Mouse (Mus musculus) embryonic facial prominence, embryonic 11.5 days (tissue): ENCODE results near the gene Kif1c. TPM values are rescaled to one million over a fixed set of nuclear protein-coding genes. Genes with fewer than 3 reads are reported as not detected.
A peak's percentile ranks its signal among the peaks of the same experiment; 100 is the strongest.

ENCODE experiments used
- ATAC-seq: fragments of 200-750 bp; cut with Nextera tagmentation; replicated peaks from 2 replicates; pipeline ENCODE4 v1.8.0; 2017; ENCODE audit warnings: low read depth; ENCODE audit not compliant: insufficient number of reproducible peaks, low FRiP score, low TSS enrichment
- DNase-seq: peaks from one replicate; pipeline ENCODE4 v3.0.0-alpha.2; 2015; ENCODE audit warnings: low spot score
- H3K27ac ChIP-seq: fragments of 300-500 bp; sonication (generic); replicated peaks from 2 replicates; pipeline ENCODE4 v1.5.1; 2014; ENCODE audit warnings: mild to moderate bottlenecking, low read depth, low read length, control low read depth
- H3K27me3 ChIP-seq: fragments of 300-500 bp; sonication (generic); 2 replicates; pipeline ENCODE4 v1.6.1; 2014; ENCODE audit warnings: mild to moderate bottlenecking, low read length, moderate library complexity, mixed read lengths; ENCODE audit not compliant: control insufficient read depth, insufficient read depth
- H3K36me3 ChIP-seq: fragments of 300-500 bp; sonication (generic); replicated peaks from 2 replicates; pipeline ENCODE4 v1.6.1; 2014; ENCODE audit warnings: low read depth, mild to moderate bottlenecking, low read length, moderate library complexity, mixed read lengths; ENCODE audit not compliant: control insufficient read depth, insufficient read depth
- H3K4me1 ChIP-seq: fragments of 300-500 bp; sonication (generic); 2 replicates; pipeline ENCODE4 v1.6.1; 2014; ENCODE audit warnings: low read length, mixed read lengths; ENCODE audit not compliant: control insufficient read depth, insufficient read depth
- H3K4me2 ChIP-seq: fragments of 300-500 bp; sonication (generic); 2 replicates; pipeline ENCODE4 v1.6.1; 2014; ENCODE audit warnings: low read depth, mild to moderate bottlenecking, control low read depth, low read length, moderate library complexity
- H3K4me3 ChIP-seq: fragments of 300-500 bp; sonication (generic); 2 replicates; pipeline ENCODE4 v1.5.1; 2014; ENCODE audit warnings: low read depth, low read length, control low read depth
- H3K9ac ChIP-seq: fragments of 300-500 bp; sonication (generic); replicated peaks from 2 replicates; pipeline ENCODE4 v1.6.1; 2014; ENCODE audit warnings: mild to moderate bottlenecking, control low read depth, low read length
- H3K9me3 ChIP-seq: fragments of 300-500 bp; sonication (generic); replicated peaks from 2 replicates; pipeline ENCODE4 v1.6.1; 2016; ENCODE audit warnings: mild to moderate bottlenecking, low read length, inconsistent platforms, mixed read lengths; ENCODE audit not compliant: control insufficient read depth
- WGBS: fragments of 180-500 bp; shearing (Covaris S2); extraction: QIAGEN DNeasy Blood & Tissue Kit; methylation state at CpG from one replicate; pipeline ENCODE4 v1.1.7; 2014; 5-methylcytosine and 5-hydroxymethylcytosine counted together
- polyA plus RNA-seq: library from polyadenylated mRNA; unstranded; fragments of >200 nt; fragmentation: Nextera tagmentation; extraction: Ambion mirVana; gene quantifications from 2 replicates; pipeline ENCODE4 v1.2.1, GENCODE M21; 2014

Gene Kif1c
- polyA plus RNA-seq, 1 experiment from 2014 or later: 8.3 TPM

- H3K27me3 ChIP-seq: no peaks in the 10 kb centered on the region
- peaks cover 4% of the 10 kb centered on the region; the same call in 1 of the 2 replicates for H3K4me1 ChIP-seq
- H3K4me2 ChIP-seq: peak overlapping the region; percentile 64
- DNase-seq (no peak), ATAC-seq (no peak)
- H3K9me3 ChIP-seq: no peaks in the 10 kb centered on the region
- H3K4me3 ChIP-seq: peak overlapping the region; percentile 80
- WGBS: 11% methylated on average over 8 of the region's 8 CpGs
- no peak overlapping the region for H3K27ac ChIP-seq
- no peaks in the 10 kb centered on the region for H3K36me3 ChIP-seq
- peak overlapping the region; percentile 79 for H3K9ac ChIP-seq
Observed at GRCm38 (mm10) chr11:70688372-70688771, 12.0 kb upstream of the Kif1c start.

GRCm38 (mm10) chr11:70689578-70689977, 10.8 kb upstream of the Kif1c start:
- 55% methylated on average over 4 of the region's 4 CpGs for WGBS
- Histone ChIP-seq H3K27ac (no peak overlapping the region), H3K9me3 (no peaks in the 10 kb centered on the region), H3K36me3 (no peaks in the 10 kb centered on the region), H3K4me2 (no peak overlapping the region), H3K4me3 (no peak overlapping the region), H3K9ac (no peak overlapping the region), H3K27me3 (no peaks in the 10 kb centered on the region), H3K4me1 (peaks cover 4% of the 10 kb centered on the region; the same call in 1 of the 2 replicates)
- ATAC-seq (no peak), DNase-seq (no peak)

GRCm38 (mm10) chr11:70693504-70693903, 6.8 kb upstream of the Kif1c start:
- H3K4me1 ChIP-seq: no peaks in the 10 kb centered on the region
- H3K27me3 ChIP-seq: no peaks in the 10 kb centered on the region
- ATAC-seq (no peak), DNase-seq (no peak)
- H3K27ac ChIP-seq: no peak overlapping the region
- no peaks in the 10 kb centered on the region for H3K36me3 ChIP-seq
- no peak overlapping the region for H3K4me3 ChIP-seq
- no peaks in the 10 kb centered on the region for H3K9me3 ChIP-seq
- no peak overlapping the region for H3K9ac ChIP-seq
- no peak overlapping the region for H3K4me2 ChIP-seq
- WGBS: 67% methylated on average over 3 of the region's 3 CpGs

- Histone ChIP-seq H3K36me3 (no peaks in the 10 kb centered on the region), H3K4me1 (peaks cover 3% of the 10 kb centered on the region; the same call in 1 of the 2 replicates), H3K9ac (no peak overlapping the region), H3K4me2 (no peak overlapping the region), H3K27me3 (no peaks in the 10 kb centered on the region), H3K4me3 (no peak overlapping the region), H3K9me3 (no peaks in the 10 kb centered on the region), H3K27ac (no peak overlapping the region)
- 74% methylated on average over 3 of the region's 3 CpGs for whole genome bisulfite sequencing
- ATAC-seq: no peak
- no peak for DNase-seq
Observed at GRCm38 (mm10) chr11:70697376-70697775, 3.0 kb upstream of the Kif1c start.

- no peaks in the 10 kb centered on the region for H3K9me3 ChIP-seq
- 71% methylated on average over 2 of the region's 2 CpGs for WGBS
- H3K9ac ChIP-seq: no peak overlapping the region
- DNase-seq (no peak), ATAC-seq (no peak)
- no peak overlapping the region for H3K4me2 ChIP-seq
- H3K4me3 ChIP-seq: no peak overlapping the region
- H3K4me1 ChIP-seq: peaks cover 3% of the 10 kb centered on the region; the same call in 1 of the 2 replicates
- no peak overlapping the region for H3K27ac ChIP-seq
- H3K27me3 ChIP-seq: no peaks in the 10 kb centered on the region
- no peaks in the 10 kb centered on the region for H3K36me3 ChIP-seq
Observed at GRCm38 (mm10) chr11:70699051-70699450, 1.3 kb upstream of the Kif1c start.

GRCm38 (mm10) chr11:70700613-70701012, 265 bp downstream of the Kif1c start:
- Histone ChIP-seq H3K9me3 (no peaks in the 10 kb centered on the region), H3K36me3 (no peaks in the 10 kb centered on the region), H3K27me3 (no peaks in the 10 kb centered on the region), H3K27ac (peak overlapping the region; percentile 68), H3K9ac (peak overlapping the region; percentile 96), H3K4me3 (peak overlapping the region; percentile 88), H3K4me2 (peak overlapping the region; percentile 84), H3K4me1 (peaks cover 3% of the 10 kb centered on the region; the same call in 1 of the 2 replicates)
- WGBS: under 1% methylated on average over 32 of the region's 34 CpGs
- DNase-seq (peak; percentile 38), ATAC-seq (peak; percentile 19; the same call in 1 of the 2 replicates)

- H3K27me3 ChIP-seq: no peaks in the 10 kb centered on the region
- H3K4me1 ChIP-seq: peaks cover 3% of the 10 kb centered on the region; the same call in 1 of the 2 replicates
- H3K9ac ChIP-seq: peak overlapping the region; percentile 96
- H3K4me2 ChIP-seq: peak overlapping the region; percentile 84
- no peaks in the 10 kb centered on the region for H3K9me3 ChIP-seq
- no peak overlapping the region for H3K27ac ChIP-seq
- 14% methylated on average over 10 of the region's 10 CpGs for WGBS
- ATAC-seq (no peak), DNase-seq (peak; percentile 16)
- H3K36me3 ChIP-seq: no peaks in the 10 kb centered on the region; the same call in 1 of the 2 replicates
- peak overlapping the region; percentile 88 for H3K4me3 ChIP-seq
Observed at GRCm38 (mm10) chr11:70701221-70701955, 1.0 kb downstream of the Kif1c start.
